Mouse (Mus musculus) neural tube, embryonic 12.5 days (tissue): Measurements from ENCODE around the gene Spink2. TPM values are rescaled to one million over a fixed set of nuclear protein-coding genes. Genes with fewer than 3 reads are reported as not detected.

Source experiments
- ATAC-seq: fragments of 200-750 bp; cut with Nextera tagmentation; 2 replicates; pipeline ENCODE4 v1.8.0; 2017; ENCODE audit warnings: low read depth, mild to moderate bottlenecking, moderate TSS enrichment, moderate library complexity; ENCODE audit not compliant: low FRiP score
- H3K27ac ChIP-seq: fragments of 300-500 bp; sonication (generic); 2 replicates; pipeline ENCODE4 v1.5.1; 2016
- H3K27me3 ChIP-seq: fragments of 300-500 bp; sonication (generic); replicated peaks from 2 replicates; pipeline ENCODE4 v1.6.1; 2016; ENCODE audit warnings: mild to moderate bottlenecking
- H3K36me3 ChIP-seq: fragments of 300-500 bp; sonication (generic); 2 replicates; pipeline ENCODE4 v1.6.1; 2016; ENCODE audit warnings: mild to moderate bottlenecking
- H3K4me1 ChIP-seq: fragments of 300-500 bp; sonication (generic); 2 replicates; pipeline ENCODE4 v1.6.1; 2016
- H3K4me2 ChIP-seq: fragments of 300-500 bp; sonication (generic); replicated peaks from 2 replicates; pipeline ENCODE4 v1.6.1; 2016; ENCODE audit warnings: mild to moderate bottlenecking
- H3K4me3 ChIP-seq: fragments of 300-500 bp; sonication (generic); 2 replicates; pipeline ENCODE4 v1.5.1; 2016
- H3K9ac ChIP-seq: fragments of 300-500 bp; sonication (generic); 2 replicates; pipeline ENCODE4 v1.6.1; 2016; ENCODE audit warnings: mild to moderate bottlenecking
- H3K9me3 ChIP-seq: fragments of 300-500 bp; sonication (generic); 2 replicates; pipeline ENCODE4 v1.6.1; 2016; ENCODE audit warnings: mild to moderate bottlenecking
- WGBS: fragments of 180-500 bp; shearing (Covaris S2); methylation state at CpG from one replicate; pipeline ENCODE4 v1.1.7; 2016; 5-methylcytosine and 5-hydroxymethylcytosine counted together
- polyA plus RNA-seq: library from polyadenylated mRNA; unstranded; fragments of >200 nt; fragmentation: Nextera tagmentation; extraction: Ambion mirVana; gene quantifications from 2 replicates; pipeline ENCODE4 v1.2.1, GENCODE M21; 2016

The Spink2 gene
- polyA plus RNA-seq, 1 experiment from 2014 or later, result 3.0 TPM

GRCm38 (mm10) chr5:77163597-77163996 lies 47.7 kb downstream of the Spink2 start:
- no peaks in the 10 kb centered on the region for H3K9me3 ChIP-seq
- H3K4me3 ChIP-seq, result no peak overlapping the region
- WGBS, result 83% methylated on average over 7 of the region's 7 CpGs
- no peak overlapping the region for H3K9ac ChIP-seq
- no peaks in the 10 kb centered on the region for H3K4me1 ChIP-seq
- no peak overlapping the region for H3K27ac ChIP-seq
- no peaks in the 10 kb centered on the region for H3K27me3 ChIP-seq
- no peaks in the 10 kb centered on the region for H3K36me3 ChIP-seq
- no peak for ATAC-seq
- H3K4me2 ChIP-seq, result no peak overlapping the region

DNA sequence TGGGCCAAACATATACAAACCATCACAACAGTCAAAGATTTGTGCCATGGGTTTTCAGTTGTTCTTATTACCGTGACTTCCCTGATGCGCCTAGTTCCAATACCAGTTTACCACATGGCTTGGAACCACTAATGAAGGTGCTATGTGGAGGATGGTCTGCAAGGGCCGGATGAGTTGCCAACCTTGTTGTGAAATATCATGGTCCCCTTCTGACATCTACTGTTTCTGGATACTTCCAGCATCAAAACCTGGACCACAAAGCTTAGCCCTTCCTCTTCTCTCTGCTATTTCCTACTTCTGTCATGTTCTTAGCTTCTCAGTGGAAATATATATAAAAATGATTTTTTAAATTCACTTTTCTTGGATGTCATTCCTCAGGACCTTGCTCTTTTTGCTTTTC lies 48.7 kb downstream of the Spink2 start:
- ATAC-seq, result no peak
- 95% methylated on average over 3 of the region's 3 CpGs for WGBS
- no peaks in the 10 kb centered on the region for H3K36me3 ChIP-seq
- H3K9me3 ChIP-seq, result no peaks in the 10 kb centered on the region
- no peak overlapping the region for H3K4me3 ChIP-seq
- H3K4me1 ChIP-seq, result no peaks in the 10 kb centered on the region
- no peak overlapping the region for H3K27ac ChIP-seq
- H3K9ac ChIP-seq, result no peak overlapping the region
- no peaks in the 10 kb centered on the region for H3K27me3 ChIP-seq
- H3K4me2 ChIP-seq, result no peak overlapping the region

DNA sequence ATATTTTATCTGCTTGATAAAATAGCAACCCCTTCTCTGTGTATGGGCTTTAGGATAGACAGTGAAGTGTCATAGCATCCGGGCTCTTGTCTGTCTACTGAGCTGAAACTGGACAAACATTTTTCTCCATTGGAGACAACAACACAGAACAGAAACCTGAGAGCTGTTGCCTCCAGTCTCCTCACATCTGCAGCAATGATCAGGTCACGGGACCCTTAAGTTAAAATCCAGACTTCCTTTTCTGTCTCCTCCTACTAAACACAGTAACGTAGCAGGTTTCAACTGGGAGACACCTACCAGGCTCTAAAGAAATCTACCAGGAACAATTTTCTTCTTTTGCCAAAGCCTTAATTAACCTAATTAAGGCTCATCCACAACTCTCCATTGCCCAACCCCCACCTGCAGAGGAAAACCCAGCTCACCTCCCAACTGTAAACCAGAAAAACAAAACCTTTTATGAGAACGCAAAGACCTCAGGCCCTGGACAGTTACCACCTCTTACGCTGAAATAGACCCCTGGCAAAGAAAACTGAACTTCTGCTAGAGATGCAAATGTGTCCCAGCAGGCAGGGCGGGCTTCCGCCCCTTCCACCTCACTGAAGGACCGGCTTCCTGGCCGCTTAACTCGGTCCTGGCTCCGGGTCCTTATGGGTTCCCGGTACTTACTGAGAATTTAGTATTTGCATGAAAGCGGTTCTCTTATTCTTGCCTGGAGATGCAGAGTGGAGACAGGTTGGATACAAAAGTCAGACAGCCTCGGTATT lies 53.3 kb downstream of the Spink2 start:
- no peak overlapping the region for H3K27ac ChIP-seq
- no peaks in the 10 kb centered on the region for H3K36me3 ChIP-seq
- no peaks in the 10 kb centered on the region for H3K9me3 ChIP-seq
- no peaks in the 10 kb centered on the region for H3K4me1 ChIP-seq
- ATAC-seq, result no peak
- no peak overlapping the region for H3K4me2 ChIP-seq
- H3K4me3 ChIP-seq, result no peak overlapping the region
- no peak overlapping the region for H3K9ac ChIP-seq
- no peaks in the 10 kb centered on the region for H3K27me3 ChIP-seq
- WGBS, result 41% methylated on average over 14 of the region's 14 CpGs

DNA sequence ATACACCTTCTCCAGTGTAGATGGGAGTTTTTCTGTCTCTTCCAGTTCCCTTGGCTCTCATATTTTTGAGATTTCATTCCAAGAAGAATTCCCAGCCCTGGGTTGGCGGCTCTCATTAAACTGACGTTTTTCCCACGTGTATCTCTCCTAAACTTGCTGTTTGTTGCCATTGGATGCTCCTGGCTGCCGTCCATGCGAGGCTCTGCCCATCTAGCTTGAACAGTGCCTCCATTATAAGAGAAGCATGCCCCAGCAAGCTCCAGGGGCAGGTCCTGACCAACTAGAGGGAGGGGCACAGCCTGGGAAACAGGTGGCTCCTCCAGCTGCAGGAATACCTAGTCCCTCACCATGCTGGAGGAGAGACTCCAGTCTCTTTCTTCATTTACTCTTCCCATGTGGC lies 54.3 kb downstream of the Spink2 start:
- Histone ChIP-seq H3K4me3 (no peak overlapping the region), H3K4me1 (no peaks in the 10 kb centered on the region), H3K27ac (no peak overlapping the region), H3K36me3 (no peaks in the 10 kb centered on the region), H3K9me3 (no peaks in the 10 kb centered on the region), H3K27me3 (no peaks in the 10 kb centered on the region), H3K4me2 (no peak overlapping the region), H3K9ac (no peak overlapping the region)
- ATAC-seq, result no peak
- 78% methylated on average over 5 of the region's 5 CpGs for WGBS

GRCm38 (mm10) chr5:77155526-77155925 lies 55.7 kb downstream of the Spink2 start:
- Histone ChIP-seq H3K27me3 (no peaks in the 10 kb centered on the region), H3K9ac (no peak overlapping the region), H3K4me2 (no peak overlapping the region), H3K4me3 (no peak overlapping the region), H3K4me1 (no peaks in the 10 kb centered on the region), H3K9me3 (no peaks in the 10 kb centered on the region), H3K36me3 (no peaks in the 10 kb centered on the region), H3K27ac (no peak overlapping the region)
- no peak for ATAC-seq
- WGBS, result 94% methylated on average over 12 of the region's 12 CpGs

Other genes with a start within 250 kb of the Spink2 start
- 74.4 and 75.0 TPM in 2 replicates for gene Srp72, start 236.8 kb downstream of the Spink2 start, polyA plus RNA-seq
- gene Arl9, start 207.4 kb downstream of the Spink2 start, polyA plus RNA-seq, result not detected in 2 replicates
- 0.30 TPM in 1 of 2 replicates, not detected in the other for gene Thegl, start 195.4 kb downstream of the Spink2 start, polyA plus RNA-seq
- 3.6 and 3.8 TPM in 2 replicates for gene Hopx, start 96.3 kb downstream of the Spink2 start, polyA plus RNA-seq
- 18.9 and 20.6 TPM in 2 replicates for gene Rest, start 54.0 kb upstream of the Spink2 start, polyA plus RNA-seq
- 37.6 and 38.6 TPM in 2 replicates for gene Noa1, start 98.6 kb upstream of the Spink2 start, polyA plus RNA-seq
- 83.5 and 89.9 TPM in 2 replicates for gene Polr2b, start 98.7 kb upstream of the Spink2 start, polyA plus RNA-seq
- gene Igfbp7, start 196.6 kb upstream of the Spink2 start, polyA plus RNA-seq, result 38.5 and 41.7 TPM in 2 replicates